Mouse (Mus musculus) neural tube, embryonic 12.5 days (tissue): ENCODE data around the gene Cryzl2. TPM values are rescaled to one million over a fixed set of nuclear protein-coding genes. Genes with fewer than 3 reads are reported as not detected.

ENCODE experiments used
- ATAC-seq: fragments of 200-750 bp; cut with Nextera tagmentation; 2 replicates; pipeline ENCODE4 v1.8.0; 2017; ENCODE audit warnings: low read depth, mild to moderate bottlenecking, moderate TSS enrichment, moderate library complexity; ENCODE audit not compliant: low FRiP score
- H3K27ac ChIP-seq: fragments of 300-500 bp; sonication (generic); 2 replicates; pipeline ENCODE4 v1.5.1; 2016
- H3K27me3 ChIP-seq: fragments of 300-500 bp; sonication (generic); replicated peaks from 2 replicates; pipeline ENCODE4 v1.6.1; 2016; ENCODE audit warnings: mild to moderate bottlenecking
- H3K36me3 ChIP-seq: fragments of 300-500 bp; sonication (generic); 2 replicates; pipeline ENCODE4 v1.6.1; 2016; ENCODE audit warnings: mild to moderate bottlenecking
- H3K4me1 ChIP-seq: fragments of 300-500 bp; sonication (generic); 2 replicates; pipeline ENCODE4 v1.6.1; 2016
- H3K4me2 ChIP-seq: fragments of 300-500 bp; sonication (generic); replicated peaks from 2 replicates; pipeline ENCODE4 v1.6.1; 2016; ENCODE audit warnings: mild to moderate bottlenecking
- H3K4me3 ChIP-seq: fragments of 300-500 bp; sonication (generic); 2 replicates; pipeline ENCODE4 v1.5.1; 2016
- H3K9ac ChIP-seq: fragments of 300-500 bp; sonication (generic); 2 replicates; pipeline ENCODE4 v1.6.1; 2016; ENCODE audit warnings: mild to moderate bottlenecking
- H3K9me3 ChIP-seq: fragments of 300-500 bp; sonication (generic); 2 replicates; pipeline ENCODE4 v1.6.1; 2016; ENCODE audit warnings: mild to moderate bottlenecking
- WGBS: fragments of 180-500 bp; shearing (Covaris S2); methylation state at CpG from one replicate; pipeline ENCODE4 v1.1.7; 2016; 5-methylcytosine and 5-hydroxymethylcytosine counted together
- polyA plus RNA-seq: library from polyadenylated mRNA; unstranded; fragments of >200 nt; fragmentation: Nextera tagmentation; extraction: Ambion mirVana; gene quantifications from 2 replicates; pipeline ENCODE4 v1.2.1, GENCODE M21; 2016

Cryzl2 gene
- 7.4 and 9.0 TPM in 2 replicates for polyA plus RNA-seq

DNA sequence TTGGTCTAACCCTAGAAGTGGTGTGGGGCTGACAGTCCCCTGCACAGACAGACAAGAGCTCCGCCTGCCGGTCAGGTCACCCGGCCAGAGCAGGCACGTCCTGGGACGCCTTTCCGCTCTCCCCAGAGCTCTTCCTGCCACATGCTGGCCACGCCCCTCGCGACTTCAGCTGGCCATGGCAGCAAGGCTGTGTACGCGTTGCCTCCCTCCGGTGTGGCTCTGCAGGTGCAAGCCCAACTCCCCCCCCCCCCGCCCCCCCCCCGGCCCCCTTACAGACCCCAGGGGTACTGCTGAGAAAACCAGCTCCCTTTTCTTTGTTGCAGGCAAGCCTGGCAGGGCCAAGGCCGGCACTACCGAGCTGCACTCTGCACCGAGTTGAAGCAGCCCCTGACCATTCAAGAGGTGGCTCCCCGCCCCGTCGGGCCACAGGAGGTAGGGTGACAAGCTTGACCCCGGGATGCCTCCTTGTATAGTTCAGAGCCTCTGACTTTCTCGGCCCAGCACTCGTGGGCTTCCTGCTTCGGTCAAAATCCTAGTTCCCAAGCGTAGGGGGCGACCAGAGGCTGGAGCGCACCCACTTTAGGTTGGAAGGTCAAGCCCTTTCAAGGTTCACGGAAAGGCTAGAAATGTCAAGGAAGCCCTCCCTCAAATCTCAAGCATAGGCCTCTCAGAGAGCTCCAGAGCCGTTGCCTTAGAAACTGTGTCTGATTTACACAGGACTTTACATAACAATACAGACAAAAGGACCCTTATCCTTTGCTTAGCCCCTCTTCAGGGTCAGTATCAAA, at the start of gene Cryzl2:
TSS of gene Cryzl2 (plus strand) at position 157 of the 788 bp plus-strand sequence.
- peak within 1 kb of the TSS; percentile 13; the same call in 1 of the 2 replicates for H3K9ac ChIP-seq
- no peak within 1 kb of the TSS for H3K27ac ChIP-seq
- no peaks in the 10 kb centered on the region for H3K9me3 ChIP-seq
- H3K4me2 ChIP-seq, result peak within 1 kb of the TSS; percentile 55
- no peaks in the 10 kb centered on the region for H3K36me3 ChIP-seq
- 2% methylated on average over 29 of the region's 29 CpGs for WGBS
- no peaks in the 10 kb centered on the region for H3K27me3 ChIP-seq
- H3K4me1 ChIP-seq, result peaks cover 12% of the 10 kb centered on the region; the same call in 1 of the 2 replicates
- peak; percentile 88 for ATAC-seq
- peak within 1 kb of the TSS; percentile 29 for H3K4me3 ChIP-seq

GRCm38 (mm10) chr1:157409648-157410047, 48.7 kb upstream of the Cryzl2 start:
- peaks cover 10% of the 10 kb centered on the region for H3K4me1 ChIP-seq
- no peaks in the 10 kb centered on the region for H3K36me3 ChIP-seq
- ATAC-seq, result no peak
- 94% methylated on average over 2 of the region's 2 CpGs for WGBS
- H3K9me3 ChIP-seq, result no peaks in the 10 kb centered on the region
- H3K4me2 ChIP-seq, result no peak overlapping the region
- no peaks in the 10 kb centered on the region for H3K27me3 ChIP-seq
- no peak overlapping the region for H3K4me3 ChIP-seq
- no peak overlapping the region for H3K9ac ChIP-seq
- H3K27ac ChIP-seq, result no peak overlapping the region

GRCm38 (mm10) chr1:157410937-157411336, 47.4 kb upstream of the Cryzl2 start:
- Histone ChIP-seq H3K9ac (peak overlapping the region; percentile 91), H3K4me1 (peaks cover 10% of the 10 kb centered on the region), H3K4me3 (peak overlapping the region; percentile 98), H3K36me3 (no peaks in the 10 kb centered on the region), H3K4me2 (peak overlapping the region; percentile 77), H3K27ac (no peak overlapping the region), H3K9me3 (no peaks in the 10 kb centered on the region), H3K27me3 (no peaks in the 10 kb centered on the region)
- no peak for ATAC-seq
- 8% methylated on average over 8 of the region's 8 CpGs for WGBS

- Histone ChIP-seq H3K27me3 (no peaks in the 10 kb centered on the region), H3K36me3 (no peaks in the 10 kb centered on the region), H3K9me3 (no peaks in the 10 kb centered on the region), H3K4me2 (peak overlapping the region; percentile 77), H3K27ac (peak overlapping the region; percentile 98; the same call in 1 of the 2 replicates), H3K4me1 (peaks cover 10% of the 10 kb centered on the region), H3K9ac (peak overlapping the region; percentile 91), H3K4me3 (peak overlapping the region; percentile 98)
- ATAC-seq, result no peak
- 0% methylated on average over 4 of the region's 4 CpGs for WGBS
Observed at GRCm38 (mm10) chr1:157411341-157411710, 47.1 kb upstream of the Cryzl2 start.

DNA sequence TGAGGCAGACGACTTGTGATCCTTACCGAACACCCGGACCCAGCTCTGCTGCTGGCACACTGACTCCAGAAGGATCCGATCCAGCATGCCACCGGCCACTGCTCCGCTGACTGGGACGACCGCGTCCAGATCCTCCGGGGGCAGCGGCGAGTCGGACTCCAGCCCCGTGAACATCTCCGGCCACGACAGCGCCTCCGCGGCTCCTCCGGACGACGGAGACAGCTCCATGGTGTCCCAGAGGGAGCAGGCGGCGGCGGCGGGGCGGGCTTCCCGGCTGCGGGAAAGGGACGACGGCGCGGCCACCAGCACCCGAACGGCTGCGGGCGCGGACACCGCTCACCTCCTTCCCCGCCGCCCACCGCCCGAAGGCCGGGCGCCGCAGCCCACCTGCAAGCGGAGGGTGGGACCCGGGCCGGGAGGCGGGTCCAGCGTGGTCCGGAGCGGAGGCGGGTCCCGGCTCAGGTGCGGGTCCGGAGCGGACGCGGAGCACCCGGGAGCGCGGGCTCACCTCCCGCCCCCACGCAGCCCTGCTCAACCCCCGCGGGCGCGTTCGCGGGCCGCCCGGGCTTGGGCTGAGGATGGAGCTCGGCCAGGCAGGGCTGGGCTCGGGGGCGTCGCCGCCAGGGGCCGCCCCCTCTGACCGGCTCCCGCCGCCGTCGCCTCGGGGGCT, 46.5 kb upstream of the Cryzl2 start:
- Histone ChIP-seq H3K4me1 (peaks cover 10% of the 10 kb centered on the region), H3K4me3 (peak overlapping the region; percentile 98), H3K4me2 (peak overlapping the region; percentile 77), H3K36me3 (no peaks in the 10 kb centered on the region), H3K9me3 (no peaks in the 10 kb centered on the region), H3K27ac (peak overlapping the region; percentile 98), H3K9ac (peak overlapping the region; percentile 91), H3K27me3 (no peaks in the 10 kb centered on the region)
- under 1% methylated on average over 85 of the region's 85 CpGs for WGBS
- ATAC-seq, result peak; percentile 93

DNA sequence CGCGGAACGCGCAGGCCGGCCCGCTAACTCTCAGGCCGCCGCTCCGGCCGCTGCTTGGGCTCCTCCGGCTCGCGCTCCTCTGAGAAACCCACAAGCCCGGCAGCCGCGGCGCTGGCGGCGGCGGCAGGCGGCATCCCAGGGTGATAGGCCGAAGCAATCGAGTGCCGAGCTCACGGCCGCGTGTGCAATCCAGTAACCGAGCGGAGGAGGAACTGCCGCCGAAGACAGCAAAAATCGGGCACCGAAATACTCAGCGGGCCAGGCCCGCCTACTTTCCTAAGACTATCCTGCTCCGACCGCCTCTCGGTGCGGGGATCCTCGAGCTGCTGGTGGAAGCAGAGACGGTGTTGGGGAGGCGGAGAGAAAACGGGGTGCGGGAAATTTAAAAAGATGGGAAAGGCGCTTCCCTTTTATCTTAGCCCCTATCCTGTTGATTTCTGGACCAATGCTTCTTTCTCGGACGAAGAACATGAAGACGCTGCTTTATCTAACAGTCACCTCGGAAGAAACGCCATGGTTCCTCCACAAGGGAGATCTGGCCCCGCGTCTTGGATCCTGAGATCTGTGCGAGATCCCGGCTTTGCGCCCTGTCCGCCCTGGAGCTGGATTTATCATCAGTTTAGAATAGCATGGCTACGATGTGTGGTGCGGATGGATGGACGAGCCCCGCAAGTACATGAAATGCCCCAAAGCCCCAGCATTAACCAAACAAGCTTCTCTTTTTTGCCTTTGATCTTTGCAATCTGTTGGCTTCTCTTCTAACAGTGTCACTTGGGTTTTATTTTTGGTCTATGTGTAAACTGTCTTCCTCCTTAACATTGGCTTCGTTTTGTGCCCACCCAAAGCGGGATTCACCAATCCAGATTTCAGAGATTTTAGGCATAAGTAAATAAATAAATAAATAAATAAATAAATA, 45.7 kb upstream of the Cryzl2 start, which contains the start of gene Rasal2:
TSS of gene Rasal2 (minus strand) at position 142 of the 916 bp plus-strand sequence.
- peaks cover 10% of the 10 kb centered on the region for H3K4me1 ChIP-seq
- H3K4me2 ChIP-seq, result peak within 1 kb of the TSS; percentile 77
- H3K4me3 ChIP-seq, result peak within 1 kb of the TSS; percentile 98
- no peaks in the 10 kb centered on the region for H3K27me3 ChIP-seq
- no peaks in the 10 kb centered on the region for H3K36me3 ChIP-seq
- ATAC-seq, result peak; percentile 98
- H3K27ac ChIP-seq, result peak within 1 kb of the TSS; percentile 98
- peak within 1 kb of the TSS; percentile 91 for H3K9ac ChIP-seq
- no peaks in the 10 kb centered on the region for H3K9me3 ChIP-seq
- WGBS, result 1% methylated on average over 62 of the region's 62 CpGs

- no peak overlapping the region for H3K27ac ChIP-seq
- no peak overlapping the region for H3K9ac ChIP-seq
- ATAC-seq, result no peak
- H3K4me2 ChIP-seq, result no peak overlapping the region
- H3K9me3 ChIP-seq, result no peaks in the 10 kb centered on the region
- WGBS, result 91% methylated on average over 3 of the region's 3 CpGs
- H3K36me3 ChIP-seq, result peaks cover 10% of the 10 kb centered on the region; the same call in 1 of the 2 replicates
- H3K4me3 ChIP-seq, result no peak overlapping the region
- peaks cover 7% of the 10 kb centered on the region for H3K4me1 ChIP-seq
- H3K27me3 ChIP-seq, result no peaks in the 10 kb centered on the region
Observed at GRCm38 (mm10) chr1:157415771-157416170, 42.6 kb upstream of the Cryzl2 start.

- Histone ChIP-seq H3K9me3 (no peaks in the 10 kb centered on the region), H3K4me3 (no peak overlapping the region), H3K27ac (no peak overlapping the region), H3K27me3 (no peaks in the 10 kb centered on the region), H3K4me2 (no peak overlapping the region), H3K9ac (no peak overlapping the region), H3K36me3 (peaks cover 10% of the 10 kb centered on the region; the same call in 1 of the 2 replicates), H3K4me1 (no peaks in the 10 kb centered on the region)
- 93% methylated on average over 2 of the region's 2 CpGs for WGBS
- no peak for ATAC-seq
Observed at GRCm38 (mm10) chr1:157416628-157417027, 41.7 kb upstream of the Cryzl2 start.

DNA sequence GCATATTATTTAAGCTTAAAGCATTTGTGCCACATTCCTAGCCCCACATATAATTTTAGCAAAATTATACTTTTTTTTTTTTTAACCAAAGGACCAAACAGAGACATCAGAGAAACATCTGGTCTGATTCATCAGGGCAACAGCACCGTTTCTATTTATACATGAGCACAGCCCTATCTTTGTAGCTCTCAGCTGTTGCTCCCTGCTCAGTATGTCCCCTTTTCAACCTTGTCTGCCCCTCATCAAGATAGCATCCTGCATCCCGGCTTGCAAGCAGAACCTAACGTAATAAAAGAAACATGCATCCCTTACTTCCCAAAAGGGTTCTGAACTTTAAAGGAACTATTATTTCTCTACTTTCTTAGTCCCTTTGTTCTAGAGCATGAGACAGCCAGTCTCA, 41.0 kb upstream of the Cryzl2 start:
- Histone ChIP-seq H3K4me1 (no peaks in the 10 kb centered on the region), H3K9me3 (no peaks in the 10 kb centered on the region), H3K36me3 (peaks cover 10% of the 10 kb centered on the region; the same call in 1 of the 2 replicates), H3K9ac (no peak overlapping the region), H3K4me2 (no peak overlapping the region), H3K27me3 (no peaks in the 10 kb centered on the region), H3K4me3 (no peak overlapping the region), H3K27ac (no peak overlapping the region)
- no peak for ATAC-seq
- 74% methylated on average over 3 of the region's 3 CpGs for WGBS

- 48% methylated on average over 7 of the region's 7 CpGs for WGBS
- ATAC-seq, result no peak
- Histone ChIP-seq H3K36me3 (peaks cover 10% of the 10 kb centered on the region; the same call in 1 of the 2 replicates), H3K27me3 (no peaks in the 10 kb centered on the region), H3K4me1 (no peaks in the 10 kb centered on the region), H3K9me3 (no peaks in the 10 kb centered on the region), H3K27ac (no peak overlapping the region), H3K4me2 (no peak overlapping the region), H3K9ac (no peak overlapping the region), H3K4me3 (no peak overlapping the region)
Observed at GRCm38 (mm10) chr1:157417861-157418260, 40.5 kb upstream of the Cryzl2 start.

- peak; percentile 80 for ATAC-seq
- peak overlapping the region; percentile 12; the same call in 1 of the 2 replicates for H3K4me2 ChIP-seq
Observed at GRCm38 (mm10) chr1:157425741-157426427, 32.5 kb upstream of the Cryzl2 start.

More at GRCm38 (mm10) chr1:157425741-157426427, 32.5 kb upstream of the Cryzl2 start:
- 41% methylated on average over 8 of the region's 8 CpGs for WGBS
- Histone ChIP-seq H3K4me1 (peaks cover 4% of the 10 kb centered on the region; the same call in 1 of the 2 replicates), H3K36me3 (no peaks in the 10 kb centered on the region), H3K9me3 (no peaks in the 10 kb centered on the region), H3K4me3 (no peak overlapping the region), H3K27ac (no peak overlapping the region), H3K9ac (no peak overlapping the region), H3K27me3 (no peaks in the 10 kb centered on the region)
